Mouse (Mus musculus) heart, embryonic 13.5 days (tissue): ENCODE data around the gene Cdc26. TPM values are rescaled to one million over a fixed set of nuclear protein-coding genes. Genes with fewer than 3 reads are reported as not detected.

Source experiments
- ATAC-seq: fragments of 200-750 bp; cut with Nextera tagmentation; 2 replicates; pipeline ENCODE4 v1.8.0; 2017; ENCODE audit warnings: moderate TSS enrichment; ENCODE audit not compliant: insufficient number of reproducible peaks, low FRiP score, low TSS enrichment; ENCODE audit errors: extremely low read depth
- H3K27ac ChIP-seq: fragments of 300-500 bp; sonication (generic); replicated peaks from 2 replicates; pipeline ENCODE4 v1.5.1; 2015; ENCODE audit warnings: moderate library complexity, mild to moderate bottlenecking, inconsistent platforms
- H3K27me3 ChIP-seq: fragments of 300-500 bp; sonication (generic); replicated peaks from 2 replicates; pipeline ENCODE4 v1.6.1; 2015; ENCODE audit warnings: mild to moderate bottlenecking, inconsistent platforms
- H3K36me3 ChIP-seq: fragments of 300-500 bp; sonication (generic); 2 replicates; pipeline ENCODE4 v1.6.1; 2015; ENCODE audit warnings: mild to moderate bottlenecking, inconsistent platforms
- H3K4me1 ChIP-seq: fragments of 300-500 bp; sonication (generic); 2 replicates; pipeline ENCODE4 v1.6.1; 2015; ENCODE audit warnings: inconsistent platforms
- H3K4me2 ChIP-seq: fragments of 300-500 bp; sonication (generic); 2 replicates; pipeline ENCODE4 v1.6.1; 2015; ENCODE audit warnings: inconsistent platforms, mild to moderate bottlenecking, moderate library complexity
- H3K4me3 ChIP-seq: fragments of 300-500 bp; sonication (generic); 2 replicates; pipeline ENCODE4 v1.5.1; 2015; ENCODE audit warnings: moderate library complexity, mild to moderate bottlenecking, inconsistent platforms
- H3K9ac ChIP-seq: fragments of 300-500 bp; sonication (generic); 2 replicates; pipeline ENCODE4 v1.6.1; 2015; ENCODE audit warnings: inconsistent platforms, mild to moderate bottlenecking, moderate library complexity
- H3K9me3 ChIP-seq: fragments of 300-500 bp; sonication (generic); 2 replicates; pipeline ENCODE4 v1.6.1; 2016; ENCODE audit warnings: inconsistent platforms
- WGBS: fragments of 180-500 bp; shearing (Covaris S2); methylation state at CpG from one replicate; pipeline ENCODE4 v1.1.7; 2015; ENCODE audit warnings: mixed read lengths; 5-methylcytosine and 5-hydroxymethylcytosine counted together
- polyA plus RNA-seq: library from polyadenylated mRNA; unstranded; fragments of >200 nt; fragmentation: Nextera tagmentation; extraction: Ambion mirVana; gene quantifications from 2 replicates; pipeline ENCODE4 v1.2.1, GENCODE M21; 2015

The Cdc26 gene
- polyA plus RNA-seq, 1 experiment from 2014 or later, result 82.1 TPM

- WGBS, result 78% methylated on average over 4 of the region's 4 CpGs
- Histone ChIP-seq H3K27me3 (no peaks in the 10 kb centered on the region), H3K4me1 (no peaks in the 10 kb centered on the region), H3K9ac (no peak overlapping the region), H3K36me3 (peaks cover 90% of the 10 kb centered on the region), H3K4me2 (no peak overlapping the region), H3K27ac (no peak overlapping the region), H3K4me3 (no peak overlapping the region), H3K9me3 (no peaks in the 10 kb centered on the region)
- no peak for ATAC-seq
Observed at GRCm38 (mm10) chr4:62397616-62398365, 10.7 kb downstream of the Cdc26 start.

- ATAC-seq, result no peak
- peaks cover 87% of the 10 kb centered on the region for H3K36me3 ChIP-seq
- H3K27me3 ChIP-seq, result no peaks in the 10 kb centered on the region
- H3K9me3 ChIP-seq, result no peaks in the 10 kb centered on the region
- no peak overlapping the region for H3K4me2 ChIP-seq
- 81% methylated on average over 1 of the region's 1 CpGs for WGBS
- no peak overlapping the region for H3K9ac ChIP-seq
- no peaks in the 10 kb centered on the region for H3K4me1 ChIP-seq
- H3K27ac ChIP-seq, result no peak overlapping the region
- H3K4me3 ChIP-seq, result no peak overlapping the region
Observed at GRCm38 (mm10) chr4:62395806-62396205, 12.6 kb downstream of the Cdc26 start.

- Histone ChIP-seq H3K9me3 (no peaks in the 10 kb centered on the region), H3K4me2 (no peak overlapping the region), H3K9ac (no peak overlapping the region), H3K4me3 (no peak overlapping the region), H3K27ac (no peak overlapping the region), H3K4me1 (no peaks in the 10 kb centered on the region), H3K36me3 (peaks cover 85% of the 10 kb centered on the region), H3K27me3 (no peaks in the 10 kb centered on the region)
- 71% methylated on average over 6 of the region's 6 CpGs for WGBS
- no peak for ATAC-seq
Observed at GRCm38 (mm10) chr4:62393459-62393858, 15.0 kb downstream of the Cdc26 start.

- Histone ChIP-seq H3K27ac (no peak overlapping the region), H3K36me3 (peaks cover 82% of the 10 kb centered on the region), H3K9ac (no peak overlapping the region), H3K27me3 (no peaks in the 10 kb centered on the region), H3K4me3 (no peak overlapping the region), H3K4me2 (no peak overlapping the region), H3K4me1 (no peaks in the 10 kb centered on the region), H3K9me3 (no peaks in the 10 kb centered on the region)
- no peak for ATAC-seq
- 80% methylated on average over 7 of the region's 7 CpGs for WGBS
Observed at GRCm38 (mm10) chr4:62391892-62392291, 16.6 kb downstream of the Cdc26 start.

- WGBS, result 79% methylated on average over 5 of the region's 5 CpGs
- Histone ChIP-seq H3K4me3 (no peak overlapping the region), H3K27me3 (no peaks in the 10 kb centered on the region), H3K36me3 (peaks cover 79% of the 10 kb centered on the region), H3K9ac (no peak overlapping the region), H3K9me3 (no peaks in the 10 kb centered on the region), H3K27ac (no peak overlapping the region), H3K4me1 (no peaks in the 10 kb centered on the region), H3K4me2 (no peak overlapping the region)
- no peak for ATAC-seq
Observed at GRCm38 (mm10) chr4:62389592-62390512, 18.6 kb downstream of the Cdc26 start.

- peaks cover 5% of the 10 kb centered on the region; the same call in 1 of the 2 replicates for H3K4me1 ChIP-seq
- no peaks in the 10 kb centered on the region for H3K27me3 ChIP-seq
- peaks cover 59% of the 10 kb centered on the region for H3K36me3 ChIP-seq
- no peak overlapping the region for H3K4me3 ChIP-seq
- no peak for ATAC-seq
- H3K9me3 ChIP-seq, result no peaks in the 10 kb centered on the region
- H3K9ac ChIP-seq, result no peak overlapping the region
- H3K4me2 ChIP-seq, result no peak overlapping the region
- 91% methylated on average over 7 of the region's 7 CpGs for WGBS
- H3K27ac ChIP-seq, result no peak overlapping the region
Observed at GRCm38 (mm10) chr4:62385439-62385838, 23.0 kb downstream of the Cdc26 start.

GRCm38 (mm10) chr4:62384159-62384558 is 24.3 kb downstream of the Cdc26 start:
- no peak overlapping the region for H3K9ac ChIP-seq
- no peak overlapping the region for H3K4me3 ChIP-seq
- peaks cover 47% of the 10 kb centered on the region for H3K36me3 ChIP-seq
- H3K4me2 ChIP-seq, result no peak overlapping the region
- 82% methylated on average over 1 of the region's 1 CpGs for WGBS
- no peak overlapping the region for H3K27ac ChIP-seq
- H3K27me3 ChIP-seq, result no peaks in the 10 kb centered on the region
- peaks cover 5% of the 10 kb centered on the region for H3K4me1 ChIP-seq
- no peaks in the 10 kb centered on the region for H3K9me3 ChIP-seq
- ATAC-seq, result no peak

- Histone ChIP-seq H3K27me3 (no peaks in the 10 kb centered on the region), H3K4me2 (no peak overlapping the region), H3K27ac (no peak overlapping the region), H3K36me3 (peaks cover 42% of the 10 kb centered on the region), H3K4me1 (peaks cover 9% of the 10 kb centered on the region), H3K9me3 (no peaks in the 10 kb centered on the region), H3K4me3 (no peak overlapping the region), H3K9ac (no peak overlapping the region)
- WGBS, result 70% methylated on average over 7 of the region's 7 CpGs
- ATAC-seq, result no peak
Observed at GRCm38 (mm10) chr4:62383752-62384151, 24.7 kb downstream of the Cdc26 start.

GRCm38 (mm10) chr4:62383207-62383606 is 25.2 kb downstream of the Cdc26 start:
- Histone ChIP-seq H3K4me1 (peaks cover 13% of the 10 kb centered on the region), H3K4me2 (no peak overlapping the region), H3K4me3 (no peak overlapping the region), H3K9ac (no peak overlapping the region), H3K36me3 (peaks cover 37% of the 10 kb centered on the region), H3K27ac (no peak overlapping the region), H3K9me3 (no peaks in the 10 kb centered on the region), H3K27me3 (no peaks in the 10 kb centered on the region)
- 79% methylated on average over 6 of the region's 6 CpGs for WGBS
- no peak for ATAC-seq

- H3K4me2 ChIP-seq, result no peak overlapping the region
- 76% methylated on average over 9 of the region's 9 CpGs for WGBS
- no peak overlapping the region for H3K4me3 ChIP-seq
- peaks cover 10% of the 10 kb centered on the region; the same call in 1 of the 2 replicates for H3K36me3 ChIP-seq
- peaks cover 18% of the 10 kb centered on the region for H3K4me1 ChIP-seq
- H3K27me3 ChIP-seq, result no peaks in the 10 kb centered on the region
- H3K9me3 ChIP-seq, result no peaks in the 10 kb centered on the region
- H3K27ac ChIP-seq, result no peak overlapping the region
- H3K9ac ChIP-seq, result no peak overlapping the region
- no peak for ATAC-seq
Observed at GRCm38 (mm10) chr4:62379724-62380381, 28.6 kb downstream of the Cdc26 start.

GRCm38 (mm10) chr4:62376123-62376522 is 32.3 kb downstream of the Cdc26 start:
- WGBS, result 86% methylated on average over 2 of the region's 2 CpGs
- H3K4me2 ChIP-seq, result no peak overlapping the region
- H3K27ac ChIP-seq, result no peak overlapping the region
- peaks cover 51% of the 10 kb centered on the region for H3K4me1 ChIP-seq
- H3K36me3 ChIP-seq, result no peaks in the 10 kb centered on the region
- no peak overlapping the region for H3K4me3 ChIP-seq
- ATAC-seq, result no peak
- no peaks in the 10 kb centered on the region for H3K27me3 ChIP-seq
- no peak overlapping the region for H3K9ac ChIP-seq
- H3K9me3 ChIP-seq, result no peaks in the 10 kb centered on the region
